ENCODE assay signal across 21 mouse cellular contexts in genomic region chr5:148998512-148998911, GRCm38 (mm10). TPM values are rescaled to one million over a fixed set of nuclear protein-coding genes. Genes with fewer than 3 reads are reported as not detected.
"Had no signal": no experiment of that assay in that cellular context is flagged by ENCODE, and none has a peak within 500 bp of the region (broad histone marks: within the 10 kb centered on the region; RNA-seq: fewer than 3 reads in every experiment).

No protein-coding gene starts in this region.

- H3K27me3 ChIP-seq: limb, embryonic 12.5 days; limb, embryonic 15.5 days; liver, embryonic 13.5 days; stomach, embryonic 15.5 days had no signal

- H3K9ac ChIP-seq: limb, embryonic 12.5 days; limb, embryonic 15.5 days; liver, embryonic 13.5 days; stomach, embryonic 15.5 days had no signal

- DNase-seq: kidney, adult 8-10 months; kidney, postnatal 4 days; left cerebral cortex, postnatal 4 days; liver, embryonic 13.5 days; lung, adult 2 months; lung, postnatal 14 days; lung, postnatal 4 days; midbrain, embryonic 14.5 days; retina, postnatal 1 day; right cerebral cortex, postnatal 25 days; spleen, adult 18-20 months; thymus, adult 2 months; thymus, postnatal 14 days had no signal

- H3K9me3 ChIP-seq: limb, embryonic 12.5 days; limb, embryonic 15.5 days; liver, embryonic 13.5 days; stomach, embryonic 15.5 days had no signal

- ATAC-seq: intestine, postnatal 0 days had no signal

- H3K4me3 ChIP-seq: limb, embryonic 12.5 days; limb, embryonic 15.5 days; liver, embryonic 13.5 days; stomach, embryonic 15.5 days had no signal

- H3K4me2 ChIP-seq: limb, embryonic 12.5 days; limb, embryonic 15.5 days; liver, embryonic 13.5 days; midbrain, embryonic 11.5 days; stomach, embryonic 15.5 days had no signal

- H3K27ac ChIP-seq: limb, embryonic 12.5 days; limb, embryonic 15.5 days; liver, embryonic 13.5 days; stomach, embryonic 15.5 days had no signal

- H3K36me3 ChIP-seq: limb, embryonic 12.5 days; limb, embryonic 15.5 days; liver, embryonic 13.5 days; stomach, embryonic 15.5 days had no signal

RNA-seq across cellular contexts. Expression of gene Gm42791, which starts 3.6 kb away (rescaled TPM):
- total RNA-seq: megakaryocyte progenitor cell, adult 5-6 weeks; midbrain, postnatal 0 days had no signal
- polyA plus RNA-seq: intestine, postnatal 0 days; lung, adult 2 months; midbrain, embryonic 14.5 days; neural tube, embryonic 14.5 days; thymus, adult 2 months had no signal
